Mouse (Mus musculus): Measurements from ENCODE around the gene BC035044.
"Not testable (repeated sequence)": the region's sequence is repeated elsewhere in the genome, so short reads cannot be mapped to it uniquely, and the experiment has no call there.

The BC035044 gene

GRCm38 (mm10) chr6:128826781-128827180, 64.1 kb downstream of the BC035044 start:
- no peak for DNase-seq

GRCm38 (mm10) chr6:128826132-128826531, 64.8 kb downstream of the BC035044 start, which contains the start of the genes Gm44511 and Klrb1b:
TSS of gene Gm44511 (minus strand) at chr6:128826315.
TSS of gene Klrb1b (minus strand) at chr6:128826331.
- DNase-seq: no peak

DNA sequence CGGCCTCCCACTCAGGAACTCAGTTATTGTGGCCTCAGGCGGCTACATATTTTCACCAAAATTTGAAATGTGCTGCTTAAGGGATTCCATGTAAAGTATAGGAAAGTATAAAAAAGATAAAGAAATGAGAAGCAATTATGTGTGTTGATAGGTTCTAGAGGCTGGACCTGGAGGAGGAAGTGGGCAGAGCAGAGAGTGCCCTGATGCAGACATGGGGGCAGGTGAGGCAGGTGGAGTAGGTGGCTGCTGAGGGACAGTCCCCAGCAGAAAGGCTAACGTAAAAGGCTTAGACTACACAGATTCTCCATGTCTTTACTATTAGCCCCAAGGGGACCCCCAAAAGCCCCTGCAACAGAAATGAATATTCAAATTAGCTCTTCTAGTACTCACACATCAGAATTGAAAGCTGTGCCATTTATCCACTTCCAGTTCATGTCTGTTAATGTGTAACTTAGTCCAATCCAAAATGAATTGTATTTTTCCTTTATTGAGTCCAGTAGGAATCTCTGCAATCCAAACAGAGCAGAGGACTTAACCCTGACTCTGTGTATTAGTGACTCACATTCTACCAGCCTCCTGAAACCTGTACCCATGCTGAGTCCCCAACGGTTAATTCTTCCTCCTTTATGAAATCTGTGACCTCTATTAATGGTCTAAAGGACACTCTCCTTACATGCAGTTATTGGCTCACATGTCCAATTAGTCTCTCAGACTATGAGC, 72.7 kb downstream of the BC035044 start:
- DNase-seq: no peak

GRCm38 (mm10) chr6:128808532-128808931, 82.4 kb downstream of the BC035044 start:
- DNase-seq: no peak

DNA sequence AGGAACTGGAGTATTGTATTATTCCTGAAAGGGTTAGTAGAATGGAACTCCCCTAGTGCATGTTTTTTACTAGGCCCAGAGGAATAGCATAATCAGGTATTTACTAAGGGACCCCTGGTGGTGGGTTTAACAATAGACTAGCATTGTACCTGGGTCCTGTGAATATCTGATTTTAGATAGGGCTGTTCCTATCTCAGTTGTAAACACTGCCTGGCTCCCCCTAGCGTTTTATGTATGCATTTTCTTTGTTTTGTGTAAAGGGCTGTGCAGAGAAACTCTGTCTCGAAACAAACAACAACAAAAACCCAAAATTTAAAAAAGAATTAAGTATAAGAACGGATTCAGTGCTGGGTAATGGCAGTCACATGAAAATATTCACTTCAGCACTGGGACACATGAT, 83.9 kb downstream of the BC035044 start:
- DNase-seq: no peak

DNA sequence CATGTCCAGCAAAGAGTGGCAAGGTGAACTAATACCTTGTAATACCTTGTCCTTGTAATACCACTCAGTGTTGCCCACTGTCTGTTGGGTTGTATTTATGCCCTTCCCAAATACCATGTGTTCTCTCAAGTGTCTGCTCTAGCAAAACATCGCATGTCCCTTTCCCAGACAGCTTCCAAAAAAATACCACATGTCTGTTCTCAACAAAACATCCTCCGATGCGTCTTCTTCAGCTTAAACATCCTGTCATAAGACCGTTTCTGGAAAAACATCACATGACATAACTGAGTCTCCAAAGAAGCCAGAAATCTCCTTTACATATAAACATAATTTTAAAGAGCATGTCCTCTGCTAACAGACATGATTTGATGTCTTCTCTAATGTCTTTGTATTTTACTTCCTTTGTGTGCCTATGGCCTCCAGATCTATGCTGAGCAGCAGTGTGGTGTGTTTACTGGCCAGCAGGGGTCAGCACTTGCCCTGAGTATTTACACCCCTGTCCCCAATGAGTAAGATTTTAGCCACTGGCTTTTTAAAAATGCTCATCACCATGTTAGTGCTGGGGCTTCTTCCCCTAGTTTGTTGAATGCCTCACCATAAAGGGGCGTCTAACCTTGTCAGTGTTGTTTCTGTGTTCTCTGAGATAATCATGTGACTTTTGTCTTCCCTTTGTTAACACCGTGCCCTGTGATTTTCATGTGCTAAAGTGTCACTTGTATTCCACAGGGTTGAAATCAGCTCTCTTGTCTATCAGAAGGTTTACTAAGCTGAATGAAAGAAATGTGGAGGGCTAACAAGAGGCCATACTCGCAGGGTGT, 85.9 kb downstream of the BC035044 start:
- DNase-seq: not testable (repeated sequence)

GRCm38 (mm10) chr6:128802999-128803857, 87.7 kb downstream of the BC035044 start:
- peak; percentile 97 for DNase-seq

GRCm38 (mm10) chr6:128802557-128802956, 88.4 kb downstream of the BC035044 start:
- no peak for DNase-seq

DNA sequence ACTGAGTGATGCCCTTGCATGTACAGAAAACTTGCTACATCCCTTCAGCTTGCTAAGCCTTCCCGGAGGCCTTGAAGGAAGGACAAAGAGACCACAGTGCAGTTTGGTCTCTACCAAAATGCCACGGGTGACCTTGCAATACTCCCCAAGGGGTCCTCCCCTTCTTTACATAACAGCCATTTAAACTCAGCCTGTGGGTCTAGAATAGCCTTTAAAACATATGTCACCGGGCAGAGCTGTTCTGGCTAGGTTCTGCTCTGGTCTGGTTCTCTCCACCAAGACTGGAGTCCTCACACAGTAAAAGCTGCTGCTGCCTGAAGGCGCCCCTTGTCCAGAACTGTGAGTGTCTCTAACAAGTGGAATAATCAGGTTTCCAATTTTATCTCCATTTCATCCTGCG, 90.2 kb downstream of the BC035044 start:
- not testable (repeated sequence) for DNase-seq

DNA sequence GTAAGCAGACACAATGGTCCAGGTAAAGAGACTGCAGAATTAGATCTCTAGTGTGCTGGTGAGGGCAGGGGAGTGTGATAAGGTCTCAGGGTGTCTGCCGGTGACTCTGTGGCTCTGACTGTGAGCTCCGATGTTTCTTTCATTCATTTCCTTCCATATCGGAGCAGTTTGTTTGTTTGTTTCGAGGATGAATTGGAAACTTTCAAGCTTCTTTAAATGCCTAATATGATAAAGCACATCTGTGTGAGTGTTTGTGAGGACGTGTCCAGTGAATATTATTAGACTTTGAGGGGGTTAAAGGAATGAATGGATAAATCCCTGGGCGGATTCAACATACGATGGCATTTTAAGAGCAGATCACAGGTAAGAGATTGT, 91.0 kb downstream of the BC035044 start:
- no peak for DNase-seq

DNA sequence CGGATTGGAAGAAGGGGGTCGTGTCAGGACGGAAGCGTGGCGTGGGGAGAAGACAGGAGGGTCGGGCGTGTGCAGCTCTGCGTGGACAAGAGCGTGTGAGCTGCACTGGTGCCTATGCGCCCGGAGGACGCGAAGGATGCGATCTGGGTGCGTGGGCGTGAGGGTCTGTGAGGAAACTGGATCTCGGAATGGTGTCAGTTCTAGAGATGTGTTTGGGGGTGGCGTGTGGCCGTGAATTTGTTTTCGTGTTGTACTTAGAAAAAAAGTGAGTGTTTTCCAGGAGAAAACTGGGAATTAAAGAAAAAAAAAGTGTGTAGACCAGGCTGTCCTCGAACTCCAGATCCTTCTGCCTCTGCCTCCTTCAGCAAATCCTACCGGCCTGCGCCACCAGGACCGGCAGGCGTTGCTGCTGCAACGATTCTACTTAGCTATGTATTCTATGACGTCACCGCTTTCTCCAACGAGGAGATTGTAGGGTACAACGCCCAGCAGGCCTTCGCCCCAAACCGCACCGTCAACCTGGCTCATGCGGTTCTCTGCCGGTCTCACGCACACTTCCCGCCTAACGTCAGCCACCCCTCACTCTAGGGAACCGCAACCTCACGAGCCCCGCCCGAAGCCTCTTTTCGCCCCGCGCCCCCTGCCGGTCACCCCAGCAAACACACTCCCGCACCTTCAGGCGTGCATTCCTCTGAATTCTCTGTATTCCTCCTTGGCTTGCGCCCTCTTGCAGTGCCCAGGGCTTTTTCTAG, 91.6 kb downstream of the BC035044 start:
- peak; percentile 91 for DNase-seq
